Mouse (Mus musculus) E14TG2a.4 (cell line): ENCODE measurements at regions not wholly inside any gene's neighbourhood (a gene's known extent, or its start where the extent isn't known, plus 50 kb on each side); places are given as distances from the start of the nearest gene placed in this dataset.
"Not testable (repeated sequence)": the region's sequence is repeated elsewhere in the genome, so short reads cannot be mapped to it uniquely, and the experiment has no call there.

Experiments
- H3K27me3 ChIP-seq: 2 replicates; pipeline ENCODE4 v1.6.1; 2014; ENCODE audit warnings: low read length, control low read depth; ENCODE audit not compliant: insufficient read depth
- H3K36me3 ChIP-seq: 2 replicates; pipeline ENCODE4 v1.6.1; 2014; ENCODE audit warnings: low read length, control low read depth; ENCODE audit not compliant: insufficient read depth
- H3K4me1 ChIP-seq: replicated peaks from 2 replicates; pipeline ENCODE4 v1.6.1; 2014; ENCODE audit warnings: low read depth, low read length, control low read depth
- H3K4me3 ChIP-seq: replicated peaks from 2 replicates; pipeline ENCODE4 v1.5.1; 2014; ENCODE audit warnings: mild to moderate bottlenecking, low read length
- H3K9me3 ChIP-seq: 2 replicates; pipeline ENCODE4 v1.6.1; 2014; ENCODE audit warnings: low read length, control low read depth
- CTCF ChIP-seq: conservative IDR thresholded peaks from 2 replicates; pipeline ENCODE4 v1.5.1; 2014; ENCODE audit warnings: low read length
- NANOG ChIP-seq: IDR thresholded peaks from 2 replicates; pipeline ENCODE4 v1.6.1; 2014; ENCODE audit warnings: borderline replicate concordance, low read length, mixed read lengths
- POU5F1 ChIP-seq: IDR thresholded peaks from 2 replicates; pipeline ENCODE4 v1.6.1; 2014; ENCODE audit warnings: low read length, borderline replicate concordance

DNA sequence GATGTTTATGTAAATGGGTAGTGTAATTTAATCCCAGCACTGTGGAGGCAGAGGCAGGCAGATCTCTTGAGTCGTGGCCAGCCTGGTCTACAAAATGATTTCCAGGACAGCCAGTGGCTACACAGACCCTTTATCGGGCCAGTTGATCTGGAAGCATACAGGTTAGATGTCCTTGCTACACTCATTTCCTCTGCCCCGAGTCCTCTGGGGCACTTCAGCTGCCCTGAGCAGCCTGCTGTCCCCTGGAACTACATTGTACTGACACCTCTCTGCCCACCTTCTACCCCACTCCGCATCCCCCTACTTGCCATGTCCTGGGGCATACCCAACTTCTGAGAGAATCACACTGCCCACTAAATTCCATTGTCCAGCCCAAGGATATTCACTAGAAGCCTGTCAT is 60.6 kb upstream of the Helt start:
- Histone ChIP-seq H3K36me3 (no peaks in the 10 kb centered on the region), H3K4me1 (no peaks in the 10 kb centered on the region), H3K27me3 (no peaks in the 10 kb centered on the region), H3K4me3 (no peak overlapping the region), H3K9me3 (peaks cover 52% of the 10 kb centered on the region)
- TF ChIP-seq NANOG (no peak), CTCF (no peak), POU5F1 (no peak)

- H3K4me1 ChIP-seq, H3K36me3 ChIP-seq, H3K27me3 ChIP-seq, H3K4me3 ChIP-seq: not testable (repeated sequence)
- peaks cover 56% of the 10 kb centered on the region for H3K9me3 ChIP-seq
Observed at GRCm38 (mm10) chr8:46357961-46358360, 63.5 kb upstream of the Helt start.

DNA sequence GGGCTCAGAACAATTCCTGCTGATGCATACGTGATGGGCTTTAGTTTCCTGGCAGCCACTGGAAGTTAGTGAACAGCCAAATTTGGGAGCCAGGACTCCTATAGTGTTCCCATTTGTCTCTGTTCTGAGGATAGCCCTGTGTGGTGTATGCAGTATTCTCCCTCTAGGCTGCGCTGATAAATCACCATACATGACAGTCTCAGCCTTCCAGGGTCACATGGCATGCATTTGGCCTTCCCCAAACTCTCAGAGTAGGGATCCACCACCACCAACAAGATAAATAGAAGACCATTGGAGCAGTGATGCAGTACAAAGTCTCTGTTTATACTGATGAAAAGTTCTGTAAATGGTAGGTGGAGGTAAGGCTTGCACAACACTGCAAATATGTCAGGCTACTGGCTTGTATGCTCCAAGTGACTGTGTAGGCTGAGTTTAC is 68.4 kb upstream of the Helt start:
- H3K4me1 ChIP-seq = no peaks in the 10 kb centered on the region
- peaks cover 26% of the 10 kb centered on the region for H3K9me3 ChIP-seq
- no peaks in the 10 kb centered on the region for H3K27me3 ChIP-seq
- no peak overlapping the region for H3K4me3 ChIP-seq
- H3K36me3 ChIP-seq = no peaks in the 10 kb centered on the region
- TF ChIP-seq NANOG (no peak), POU5F1 (no peak), CTCF (no peak)

DNA sequence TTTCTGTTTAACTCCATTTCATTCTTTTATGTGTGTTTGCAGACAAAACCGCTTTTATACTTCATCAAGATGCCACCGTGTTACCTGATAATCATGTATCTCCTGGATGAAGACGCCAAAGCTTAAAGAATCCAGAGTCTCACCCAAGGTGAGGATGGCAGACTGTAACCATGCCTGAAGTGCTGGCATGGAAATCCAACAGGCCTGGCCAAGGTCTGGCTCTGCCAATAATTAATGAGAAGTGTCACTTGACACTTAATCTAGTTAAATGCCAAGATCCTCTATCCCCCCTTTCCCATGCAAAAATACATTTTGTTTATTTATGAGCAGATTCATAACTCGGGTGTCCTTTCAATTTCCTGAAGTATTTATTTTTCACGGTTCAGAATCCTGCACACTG is 71.2 kb upstream of the Helt start:
- TF ChIP-seq POU5F1 = no peak
- TF ChIP-seq NANOG = no peak
- TF ChIP-seq CTCF = no peak
- Histone ChIP-seq H3K36me3 (no peaks in the 10 kb centered on the region), H3K9me3 (no peaks in the 10 kb centered on the region)

GRCm38 (mm10) chr8:46367125-46367524 is 72.7 kb upstream of the Helt start:
- H3K4me3 ChIP-seq = no peak overlapping the region
- no peak for TF ChIP-seq NANOG
- TF ChIP-seq CTCF = no peak
- no peak for TF ChIP-seq POU5F1
- H3K27me3 ChIP-seq = no peaks in the 10 kb centered on the region
- no peaks in the 10 kb centered on the region for H3K9me3 ChIP-seq
- H3K4me1 ChIP-seq = peaks cover 9% of the 10 kb centered on the region
- no peaks in the 10 kb centered on the region for H3K36me3 ChIP-seq

More for the DNA sequence above, 71.2 kb upstream of the Helt start:
- H3K4me1 ChIP-seq = peaks cover 9% of the 10 kb centered on the region
- H3K27me3 ChIP-seq = no peaks in the 10 kb centered on the region
- no peak overlapping the region for H3K4me3 ChIP-seq

DNA sequence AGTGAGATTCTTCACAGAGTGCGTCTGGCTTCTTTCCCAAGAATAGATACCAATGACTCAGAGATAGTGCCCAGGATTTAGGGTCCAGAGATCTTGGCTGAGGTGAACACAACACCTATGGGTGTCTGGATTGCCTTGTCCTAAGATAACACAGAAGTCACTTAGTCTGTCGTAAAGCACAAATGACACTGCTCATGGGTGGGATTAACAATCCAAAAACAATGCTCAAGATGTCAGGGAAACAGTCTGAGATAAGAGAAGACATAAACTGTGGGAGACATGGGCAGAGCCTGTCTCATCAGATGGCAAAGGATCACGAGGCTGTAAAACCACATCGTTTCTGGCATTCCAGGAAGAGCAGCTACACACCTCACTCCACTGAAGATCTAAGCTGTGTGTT is 79.6 kb upstream of the Helt start:
- no peaks in the 10 kb centered on the region for H3K36me3 ChIP-seq
- H3K4me3 ChIP-seq = no peak overlapping the region
- no peaks in the 10 kb centered on the region for H3K27me3 ChIP-seq
- H3K4me1 ChIP-seq = peaks cover under 1% of the 10 kb centered on the region; the same call in 1 of the 2 replicates
- no peaks in the 10 kb centered on the region for H3K9me3 ChIP-seq
- TF ChIP-seq NANOG (no peak), POU5F1 (no peak), CTCF (no peak)

GRCm38 (mm10) chr8:46375986-46376385 is 81.5 kb upstream of the Helt start:
- TF ChIP-seq POU5F1 = no peak
- TF ChIP-seq NANOG = no peak
- no peak for TF ChIP-seq CTCF

GRCm38 (mm10) chr8:46384926-46385325 is 85.9 kb upstream of the Acsl1 start:
- Histone ChIP-seq H3K27me3 (no peaks in the 10 kb centered on the region), H3K9me3 (no peaks in the 10 kb centered on the region), H3K4me3 (no peak overlapping the region), H3K4me1 (no peaks in the 10 kb centered on the region), H3K36me3 (no peaks in the 10 kb centered on the region)
- no peak for TF ChIP-seq CTCF
- TF ChIP-seq NANOG = no peak
- TF ChIP-seq POU5F1 = no peak

More at GRCm38 (mm10) chr8:46375986-46376385, 81.5 kb upstream of the Helt start:
- Histone ChIP-seq H3K4me1 (no peaks in the 10 kb centered on the region), H3K27me3 (no peaks in the 10 kb centered on the region), H3K36me3 (no peaks in the 10 kb centered on the region), H3K9me3 (no peaks in the 10 kb centered on the region), H3K4me3 (no peak overlapping the region)

DNA sequence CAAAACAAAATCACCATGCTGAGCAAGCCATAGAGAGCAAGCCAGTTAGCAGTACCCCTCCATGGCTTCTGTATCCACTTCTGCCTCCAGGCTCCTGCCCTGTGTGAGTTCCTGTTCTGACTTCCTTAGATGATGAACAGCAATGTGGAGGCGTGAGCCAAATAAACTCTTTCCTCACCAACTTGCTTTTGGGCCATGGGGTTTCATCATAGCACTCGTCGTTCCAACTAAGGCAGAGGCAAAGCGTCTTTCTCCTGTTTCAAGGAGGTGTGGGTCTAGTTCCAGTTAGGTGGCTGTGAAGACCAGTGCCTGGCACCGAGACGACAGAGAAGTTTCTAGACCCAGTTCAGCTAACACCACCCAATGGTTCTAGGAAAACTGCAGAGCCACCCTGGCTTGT is 85.0 kb upstream of the Acsl1 start:
- no peak for TF ChIP-seq CTCF
- no peak for TF ChIP-seq NANOG
- no peak for TF ChIP-seq POU5F1
- no peaks in the 10 kb centered on the region for H3K36me3 ChIP-seq

More for the DNA sequence above, 85.0 kb upstream of the Acsl1 start:
- Histone ChIP-seq H3K4me3 (no peak overlapping the region), H3K4me1 (no peaks in the 10 kb centered on the region), H3K9me3 (no peaks in the 10 kb centered on the region), H3K27me3 (no peaks in the 10 kb centered on the region)
